Mouse (Mus musculus) frontal cortex, postnatal 25 days (tissue): ENCODE data around the gene Tuba1b.
"Not testable (repeated sequence)": the region's sequence is repeated elsewhere in the genome, so short reads cannot be mapped to it uniquely, and the experiment has no call there.

Experiments used
- DNase-seq, 2 experiments: peaks; one replicate each; pipeline ENCODE4 v3.0.0; 2022; ENCODE audit warnings: low spot score in 2 of 2

Tuba1b gene

GRCm38 (mm10) chr15:98927566-98927965 lies 6.8 kb downstream of the Tuba1b start:
- no peak for DNase-seq

GRCm38 (mm10) chr15:98924682-98925081 lies 9.7 kb downstream of the Tuba1b start:
- no peak for DNase-seq

GRCm38 (mm10) chr15:98923031-98923537 lies 11.3 kb downstream of the Tuba1b start:
- DNase-seq = no peak

GRCm38 (mm10) chr15:98922581-98922980 lies 11.8 kb downstream of the Tuba1b start:
- DNase-seq = no peak

- DNase-seq = no peak
Observed at GRCm38 (mm10) chr15:98921510-98921909, 12.9 kb downstream of the Tuba1b start.

GRCm38 (mm10) chr15:98918499-98918895 lies 15.9 kb downstream of the Tuba1b start:
- DNase-seq = not testable (repeated sequence)

GRCm38 (mm10) chr15:98917538-98918498 lies 16.5 kb downstream of the Tuba1b start, which contains the start of gene Lmbr1l:
Lmbr1l (minus strand) TSS chr15:98918231.
- DNase-seq = peak; percentile 96 to 98

- no peak for DNase-seq
Observed at GRCm38 (mm10) chr15:98917091-98917490, 17.3 kb downstream of the Tuba1b start.

- DNase-seq = no peak
Observed at GRCm38 (mm10) chr15:98916016-98916415, 18.3 kb downstream of the Tuba1b start.

- no peak for DNase-seq
Observed at GRCm38 (mm10) chr15:98914903-98915302, 19.5 kb downstream of the Tuba1b start.

- DNase-seq = no peak
Observed at GRCm38 (mm10) chr15:98904692-98905091, 29.7 kb downstream of the Tuba1b start.

GRCm38 (mm10) chr15:98902600-98902999 lies 31.8 kb downstream of the Tuba1b start:
- DNase-seq = no peak

- no peak for DNase-seq
Observed at GRCm38 (mm10) chr15:98901530-98901929, 32.8 kb downstream of the Tuba1b start.

GRCm38 (mm10) chr15:98897928-98898800 lies 36.2 kb downstream of the Tuba1b start, which contains the start of gene Dhh:
Dhh (minus strand) TSS chr15:98898540.
- no peak for DNase-seq

- DNase-seq = no peak
Observed at GRCm38 (mm10) chr15:98897495-98897894, 36.9 kb downstream of the Tuba1b start.

GRCm38 (mm10) chr15:98895635-98896589 lies 38.5 kb downstream of the Tuba1b start:
- no peak for DNase-seq

GRCm38 (mm10) chr15:98894746-98895634 lies 39.4 kb downstream of the Tuba1b start:
- DNase-seq = no peak

- DNase-seq = no peak
Observed at GRCm38 (mm10) chr15:98893940-98894745, 40.2 kb downstream of the Tuba1b start, which contains the start of gene Rhebl1. Rhebl1 (minus strand) TSS chr15:98894540.

- no peak for DNase-seq
Observed at GRCm38 (mm10) chr15:98893036-98893435, 41.3 kb downstream of the Tuba1b start.
